Mouse (Mus musculus) testis, postnatal 10 days (tissue): Measurements from ENCODE around the gene Naif1.

Experiments used
- DNase-seq: peaks from one replicate; pipeline ENCODE4 v3.0.0; 2021; ENCODE audit warnings: low spot score

The Naif1 gene

GRCm38 (mm10) chr2:32501754-32502324 is 51.6 kb downstream of the Naif1 start:
- DNase-seq, result peak; percentile 70

GRCm38 (mm10) chr2:32502843-32503242 is 52.6 kb downstream of the Naif1 start:
- no peak for DNase-seq

- no peak for DNase-seq
These were observed 53.3 kb downstream of the Naif1 start for GRCm38 (mm10) chr2:32503588-32503987.

- no peak for DNase-seq
These were observed 55.3 kb downstream of the Naif1 start for GRCm38 (mm10) chr2:32505536-32505935.
